Comparison of ENCODE assay signal across 30 mouse cellular contexts in the genomic region with DNA sequence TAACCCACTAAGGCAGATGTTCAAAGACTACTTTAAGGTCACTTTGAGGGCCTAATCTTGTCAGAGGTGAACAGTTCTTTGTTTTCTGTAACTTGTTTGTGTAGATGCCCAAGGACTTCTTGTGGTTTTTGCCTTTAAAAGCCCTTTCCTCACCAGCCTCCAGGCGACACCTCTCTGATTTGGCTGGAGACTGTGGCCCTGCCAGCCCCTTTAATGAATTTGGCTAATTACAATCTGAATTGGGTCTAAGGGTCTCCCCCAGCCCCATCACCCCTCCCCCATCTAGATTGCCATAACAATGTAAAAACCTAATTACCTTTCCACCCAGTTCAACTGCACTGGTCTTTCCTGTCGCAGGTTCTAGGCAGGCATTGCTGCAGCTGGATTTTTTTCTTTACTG. TPM values are rescaled to one million over a fixed set of nuclear protein-coding genes. Genes with fewer than 3 reads are reported as not detected.
A peak's percentile ranks its signal among the peaks of the same experiment; 100 is the strongest.
DNase-seq lines count a peak whose midpoint lies in the region.
"Had no signal": no experiment of that assay in that cellular context is flagged by ENCODE, and none has a peak within 500 bp of the region (broad histone marks: within the 10 kb centered on the region; RNA-seq: fewer than 3 reads in every experiment).

No protein-coding gene starts in this region.

- no peak overlapping the region for H3K4me3 ChIP-seq in hindbrain, embryonic 10.5 days
- H3K4me3 ChIP-seq: embryonic facial prominence, embryonic 10.5 days; embryonic facial prominence, embryonic 12.5 days; forebrain, embryonic 13.5 days; forebrain, embryonic 15.5 days had no signal

- 55% methylated on average over 2 of the region's 2 CpGs for WGBS in hindbrain, embryonic 10.5 days

- peak; percentile 29 for DNase-seq in heart, adult 11 months
- DNase-seq in heart, postnatal 36 days = no peak
- DNase-seq in ES-CJ7 (ENCODE audit: low read depth, low spot score) (peak; percentile 85), R1 (ENCODE audit: low read depth, low spot score) (peak; percentile 57)
- no peak for DNase-seq in embryo, embryonic 11 days
- DNase-seq in yolk sac, embryonic 10.5 days (ENCODE audit: low spot score) = no peak
- DNase-seq in hindbrain, embryonic 10.5 days (ENCODE audit: low spot score) = no peak
- DNase-seq: adrenal gland, adult 8-10 months; adrenal gland, postnatal 14 days; adrenal gland, postnatal 36 days; B cell, adult 2 months; cerebellum, adult 11 months; cerebellum, adult 18-20 months; cerebellum, adult 8-10 months; cerebellum, adult 9-11 months; cerebellum, postnatal 14 days; cerebellum, postnatal 36 days; forebrain, postnatal 0 days had no signal

- intact Hi-C loops in heart, postnatal 36 days (cut with DNase I) = no loop called here

- H3K4me1 ChIP-seq in hindbrain, embryonic 10.5 days (replicated peaks) = peaks cover 11% of the 10 kb centered on the region

- no peak overlapping the region for H3K27ac ChIP-seq in hindbrain, embryonic 10.5 days
- H3K27ac ChIP-seq: embryonic facial prominence, embryonic 10.5 days; embryonic facial prominence, embryonic 12.5 days; forebrain, embryonic 13.5 days; forebrain, embryonic 15.5 days had no signal

- no peaks in the 10 kb centered on the region for H3K36me3 ChIP-seq in hindbrain, embryonic 10.5 days
- H3K36me3 ChIP-seq: embryonic facial prominence, embryonic 10.5 days; embryonic facial prominence, embryonic 12.5 days; forebrain, embryonic 15.5 days; G1E had no signal

- H3K9me3 ChIP-seq in hindbrain, embryonic 10.5 days = no peaks in the 10 kb centered on the region
- H3K9me3 ChIP-seq: embryonic facial prominence, embryonic 10.5 days; embryonic facial prominence, embryonic 12.5 days; forebrain, embryonic 13.5 days; forebrain, embryonic 15.5 days; G1E had no signal

- H3K27me3 ChIP-seq in hindbrain, embryonic 10.5 days (ENCODE audit: insufficient read depth, poor library complexity, severe bottlenecking) = 0 out of 2 replicates have a peak, but pooled peaks cover 7% of the 10 kb centered on the region
- H3K27me3 ChIP-seq: CH12.LX; embryonic facial prominence, embryonic 12.5 days; forebrain, embryonic 15.5 days; Patski had no signal

RNA-seq across cellular contexts. Expression of gene Ifitm1, which starts 4.3 kb away (rescaled TPM):
- total RNA-seq in heart, postnatal 36 days (2021) = 1 to 10 TPM; 3.4 to 4.1 TPM
- 5.1 and 6.9 TPM in 2 replicates for polyA plus RNA-seq in hindbrain, embryonic 10.5 days (2016; fragmentation: Nextera tagmentation; extraction: Ambion mirVana)
- polyA plus RNA-seq: CD4-positive, CD25-positive, alpha-beta regulatory T cell, adult 4 months; G1E had no signal

RNA-seq across cellular contexts. Expression of gene Ifitm2, which starts 6.9 kb away (rescaled TPM):
- total RNA-seq in heart, postnatal 36 days (2021) = 100 to 1,000 TPM; 111 to 112 TPM
- 388 and 494 TPM in 2 replicates for polyA plus RNA-seq in hindbrain, embryonic 10.5 days (2016; fragmentation: Nextera tagmentation; extraction: Ambion mirVana)

RNA-seq across cellular contexts. Expression of gene Gm45717, which starts 7.0 kb away (rescaled TPM):
- under 1 TPM in 1 of 2 experiments, not detected in 1; 0.76 TPM for total RNA-seq in heart, postnatal 36 days (2021)
- 0.35 and 0.80 TPM in 2 replicates for polyA plus RNA-seq in hindbrain, embryonic 10.5 days (2016; fragmentation: Nextera tagmentation; extraction: Ambion mirVana)
- total RNA-seq: adrenal gland, adult 8-10 months; adrenal gland, postnatal 14 days; adrenal gland, postnatal 36 days; CH12.LX; forebrain, postnatal 0 days; G1E had no signal
- polyA plus RNA-seq: activated CD4-positive, CD25-positive, alpha-beta regulatory T cell, adult 4 months; embryonic facial prominence, embryonic 12.5 days; embryonic facial prominence, embryonic 14.5 days; forebrain, embryonic 11.5 days; forebrain, embryonic 13.5 days; forebrain, embryonic 15.5 days; forebrain, postnatal 0 days; G1E had no signal

RNA-seq across cellular contexts. Expression of gene Ifitm5, which starts 12.6 kb away (rescaled TPM):
- total RNA-seq in heart, postnatal 36 days (2021) = under 1 TPM in 1 of 2 experiments, not detected in 1; 0.42 TPM
- polyA plus RNA-seq in hindbrain, embryonic 10.5 days (2016; fragmentation: Nextera tagmentation; extraction: Ambion mirVana) = 1.3 and 2.7 TPM in 2 replicates
- total RNA-seq: common myeloid progenitor, adult 5-6 weeks had no signal
- polyA plus RNA-seq: activated CD4-positive, CD25-positive, alpha-beta regulatory T cell, adult 4 months; CD4-positive, CD25-positive, alpha-beta regulatory T cell, adult 4 months; forebrain, embryonic 11.5 days had no signal

RNA-seq across cellular contexts. Expression of gene Pgghg, which starts 21.5 kb away (rescaled TPM):
- total RNA-seq in heart, postnatal 36 days (2021) = 1 to 10 TPM; 4.4 to 4.9 TPM
- polyA plus RNA-seq in hindbrain, embryonic 10.5 days (2016; fragmentation: Nextera tagmentation; extraction: Ambion mirVana) = 16.8 and 17.0 TPM in 2 replicates

Comparison
In these comparisons a context has a peak if more than half of its experiments do, and no peak if none do; other contexts are left out.
1. DNase-seq: peak in heart, adult 11 months (single experiment), ES-CJ7 (single experiment) and R1 (single experiment); none in heart, postnatal 36 days (0 of 2), embryo, embryonic 11 days (single experiment), yolk sac, embryonic 10.5 days (single experiment) and hindbrain, embryonic 10.5 days (single experiment).